Mouse (Mus musculus) adrenal gland (tissue): Measurements from ENCODE around the gene Lurap1l.

ENCODE experiments used
- intact Hi-C: fragments of 180-260 bp; cut with DNase I; formaldehyde crosslinking; loops from one replicate; pipeline ENCODE4 v1.15.1; 2025
- microRNA-seq, 2 experiments: library from miRNA; unstranded; fragments of <30 nt; microRNA quantifications; one replicate each; pipeline ENCODE4; 2019

The Lurap1l gene

DNA sequence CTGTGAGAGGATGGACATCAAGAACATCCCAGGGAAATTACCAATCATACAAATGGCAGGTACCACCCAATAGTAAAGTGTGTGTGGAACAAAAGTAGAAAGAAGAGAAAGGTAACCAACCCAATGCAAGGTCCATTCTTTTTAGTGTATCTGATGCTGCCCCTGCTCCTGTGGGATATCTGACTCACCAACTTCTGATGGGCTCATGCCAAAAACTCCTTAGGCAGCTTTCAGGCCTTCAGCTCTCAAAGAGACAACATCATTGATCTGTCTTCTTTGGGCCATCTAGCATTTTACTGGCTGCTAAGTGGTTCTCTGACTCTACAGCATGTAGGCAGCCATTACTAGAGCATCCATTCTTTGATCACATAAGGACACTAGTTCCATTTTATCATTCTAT is 63.5 kb downstream of the Lurap1l start:
- intact Hi-C loops: no loop called here

DNA sequence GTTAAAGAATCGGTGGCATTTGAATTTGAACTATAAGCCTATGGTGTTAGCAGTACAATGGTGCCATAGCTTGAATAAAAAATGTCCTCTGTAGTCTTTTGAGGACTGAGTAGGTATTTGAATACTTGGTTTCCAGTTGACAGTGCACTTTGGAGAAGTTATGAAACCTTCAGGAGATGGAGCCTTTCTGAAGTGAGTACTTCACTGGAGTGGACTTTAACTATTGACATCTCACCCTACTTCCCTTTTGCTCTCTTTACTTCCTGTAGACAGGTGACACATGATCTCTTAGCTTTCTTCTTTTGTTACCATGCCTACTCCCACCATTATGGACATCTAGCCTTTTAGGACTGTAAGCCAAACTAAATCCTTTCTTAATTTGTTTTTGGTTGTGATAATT is 80.4 kb downstream of the Lurap1l start:
- intact Hi-C loops: no loop called here

DNA sequence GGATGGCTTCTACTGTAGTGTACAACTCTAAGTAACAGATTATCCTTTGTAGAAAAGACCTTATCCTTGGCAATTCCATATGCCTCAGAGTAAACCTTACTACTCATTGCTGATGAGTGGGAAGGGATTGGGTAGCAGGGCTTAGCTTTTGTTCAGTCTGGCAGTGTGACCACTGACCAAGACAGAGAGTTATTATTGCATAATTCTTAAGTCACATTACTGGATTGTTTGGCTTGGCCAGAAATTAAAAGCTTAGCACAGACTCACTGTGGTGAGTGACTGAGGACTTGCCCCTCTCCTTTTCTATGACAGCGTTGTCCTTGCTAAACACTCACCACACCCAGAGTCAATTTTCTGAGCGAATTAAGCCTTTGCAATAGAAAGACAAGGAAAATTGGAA is 93.1 kb downstream of the Lurap1l start:
- intact Hi-C loops: no loop called here

Small RNA genes lying within 50 kb of the gene (microRNA-seq; reads per million reads assigned to microRNA genes)
- gene Gm27452: 0 reads per million in 2 experiments
